Comparison of ENCODE assay signal across 27 mouse cellular contexts in genomic region chr11:85900291-85900690, GRCm38 (mm10). TPM values are rescaled to one million over a fixed set of nuclear protein-coding genes. Genes with fewer than 3 reads are reported as not detected.
"Had no signal": no experiment of that assay in that cellular context is flagged by ENCODE, and none has a peak within 500 bp of the region (broad histone marks: within the 10 kb centered on the region; RNA-seq: fewer than 3 reads in every experiment).

No protein-coding gene starts in this region.

- H3K36me3 ChIP-seq: midbrain, embryonic 12.5 days; neural tube, embryonic 13.5 days; neural tube, embryonic 15.5 days had no signal

- H3K27ac ChIP-seq: lung, embryonic 15.5 days; macrophage; midbrain, embryonic 12.5 days; neural tube, embryonic 13.5 days; neural tube, embryonic 15.5 days had no signal

- ATAC-seq: lung, postnatal 0 days; midbrain, embryonic 16.5 days had no signal

- H3K4me2 ChIP-seq: lung, embryonic 15.5 days; midbrain, embryonic 12.5 days; neural tube, embryonic 13.5 days; neural tube, embryonic 15.5 days had no signal

- H3K9me3 ChIP-seq: lung, embryonic 15.5 days; midbrain, embryonic 12.5 days; neural tube, embryonic 13.5 days; neural tube, embryonic 15.5 days had no signal

- DNase-seq: lung, adult 2 months; lung, postnatal 14 days; lung, postnatal 36 days; midbrain, embryonic 14.5 days; retina, postnatal 1 day; right cerebral cortex, adult 18-20 months; right cerebral cortex, postnatal 25 days; right cerebral cortex, postnatal 4 days; spleen, adult 18-20 months; thymus, adult 18-20 months; thymus, postnatal 14 days; thymus, postnatal 36 days had no signal

- H3K4me3 ChIP-seq: lung, embryonic 15.5 days; megakaryocyte, embryonic 14.5 days; midbrain, embryonic 12.5 days; myocyte; neural tube, embryonic 13.5 days; neural tube, embryonic 15.5 days had no signal

- H3K9ac ChIP-seq: lung, embryonic 15.5 days; midbrain, embryonic 12.5 days; neural tube, embryonic 13.5 days; neural tube, embryonic 15.5 days had no signal

RNA-seq across cellular contexts. Expression of gene Tbx4, which starts 14.1 kb away (rescaled TPM):
- total RNA-seq: megakaryocyte progenitor cell, adult 5-6 weeks had no signal
- polyA plus RNA-seq: macrophage; stomach, embryonic 14.5 days; thymus, postnatal 0 days had no signal

RNA-seq across cellular contexts. Expression of gene Gm11444, which starts 50.2 kb away (rescaled TPM):
- total RNA-seq: megakaryocyte progenitor cell, adult 5-6 weeks had no signal
- polyA plus RNA-seq: lung, adult 2 months; lung, embryonic 15.5 days; lung, postnatal 0 days; macrophage; midbrain, embryonic 12.5 days; midbrain, embryonic 14.5 days; midbrain, embryonic 16.5 days; myocyte; neural tube, embryonic 11.5 days; neural tube, embryonic 13.5 days; neural tube, embryonic 15.5 days; small intestine, adult 2 months; stomach, embryonic 14.5 days; stomach, embryonic 16.5 days; thymus, postnatal 0 days had no signal
